Mouse (Mus musculus) stomach, embryonic 16.5 days (tissue): ENCODE measurements around the gene Nfkb2. TPM values are rescaled to one million over a fixed set of nuclear protein-coding genes. Genes with fewer than 3 reads are reported as not detected.

Experiments
- microRNA counts: library from miRNA; unstranded; fragments of <30 nt; microRNA quantifications from one replicate; lab custom pipeline; 2016
- microRNA-seq: library from miRNA; unstranded; fragments of <30 nt; microRNA quantifications from one replicate; pipeline ENCODE4, GENCODE M21; 2016
- polyA plus RNA-seq: library from polyadenylated mRNA; unstranded; fragments of >200 nt; fragmentation: Nextera tagmentation; extraction: Ambion mirVana; gene quantifications from 2 replicates; pipeline ENCODE4 v1.2.1, GENCODE M21; 2015

Nfkb2 gene
- polyA plus RNA-seq, 1 experiment from 2014 or later, result 10.2 TPM

MicroRNAs encoded within 50 kb of the gene (microRNA counts, 519-probe panel; counts per million panel counts)
- 2,540 counts per million, percentile 55 among the panel's probes with 10 or more counts for microRNA mmu-miR-146b (lab: Ali Mortazavi, UCI)

Small RNA genes lying within 50 kb of the gene (microRNA-seq; reads per million reads assigned to microRNA genes)
- 0.50 reads per million for gene Mir146b

Other genes with a start within 250 kb of the Nfkb2 start
- 72.7 and 79.8 TPM in 2 replicates for gene Nolc1, start 228.5 kb upstream of the Nfkb2 start, polyA plus RNA-seq
- gene Elovl3, start 172.4 kb upstream of the Nfkb2 start, polyA plus RNA-seq, result 0.06 TPM in 1 of 2 replicates, not detected in the other
- gene Pitx3, start 156.0 kb upstream of the Nfkb2 start, polyA plus RNA-seq, result 0.57 TPM in 1 of 2 replicates, not detected in the other
- 36.4 and 40.4 TPM in 2 replicates for gene Gbf1, start 151.8 kb upstream of the Nfkb2 start, polyA plus RNA-seq
- 22.1 and 23.0 TPM in 2 replicates for gene Psd, start 22.8 kb downstream of the Nfkb2 start, polyA plus RNA-seq
- gene Fbxl15, start 23.9 kb downstream of the Nfkb2 start, polyA plus RNA-seq, result 14.1 and 16.0 TPM in 2 replicates
- gene Cuedc2, start 34.4 kb downstream of the Nfkb2 start, polyA plus RNA-seq, result 131 and 133 TPM in 2 replicates
- gene Mfsd13a, start 36.8 kb downstream of the Nfkb2 start, polyA plus RNA-seq, result 13.8 and 16.8 TPM in 2 replicates
- 1.7 and 1.8 TPM in 2 replicates for gene 2310034G01Rik, start 46.0 kb downstream of the Nfkb2 start, polyA plus RNA-seq
- 135 and 146 TPM in 2 replicates for gene Actr1a, start 91.4 kb downstream of the Nfkb2 start, polyA plus RNA-seq
- 26.4 and 27.4 TPM in 2 replicates for gene Sufu, start 92.6 kb downstream of the Nfkb2 start, polyA plus RNA-seq
- gene Trim8, start 197.4 kb downstream of the Nfkb2 start, polyA plus RNA-seq, result 11.8 and 16.2 TPM in 2 replicates